Mouse (Mus musculus): ENCODE data around the gene Asb1. TPM values are rescaled to one million over a fixed set of nuclear protein-coding genes. Genes with fewer than 3 reads are reported as not detected.

Gene Asb1
- polyA plus RNA-seq, 1 experiment: 16.9 TPM

GRCm38 (mm10) chr1:91547567-91547966, 7.2 kb downstream of the Asb1 start:
- peak; percentile 57 for DNase-seq (ENCODE audit: low read depth)
- TF ChIP-seq POLR2A (IDR thresholded peaks at IDR 0.05; ENCODE audit: borderline replicate concordance, extremely low read depth, insufficient read depth, insufficient read length, poor library complexity, severe bottlenecking): no peak
- TF ChIP-seq CTCF (IDR thresholded peaks at IDR 0.05; ENCODE audit: borderline replicate concordance, extremely low read depth, insufficient read depth, insufficient read length): no peak

DNA sequence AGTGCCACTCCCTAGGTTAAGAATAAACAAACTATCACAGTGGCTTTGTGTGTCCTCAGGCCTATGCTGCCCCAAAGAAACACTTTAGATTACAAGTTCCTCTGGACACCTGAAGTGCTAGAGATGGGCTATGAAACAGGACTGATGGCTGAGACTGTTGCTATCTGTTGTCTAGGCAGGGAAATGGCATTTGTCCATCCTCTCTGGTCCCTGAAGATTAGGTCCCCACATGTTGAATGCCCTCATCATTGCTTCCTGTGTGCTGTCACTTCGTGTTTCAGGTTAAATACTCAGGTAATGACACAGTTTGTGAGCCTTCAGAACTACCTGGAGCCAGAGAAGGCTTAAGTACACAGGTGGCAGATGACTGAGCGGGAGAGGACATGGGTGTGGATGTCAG, 8.7 kb downstream of the Asb1 start:
- DNase-seq (ENCODE audit: low read depth): no peak
- no peak for TF ChIP-seq CTCF (IDR thresholded peaks at IDR 0.05; ENCODE audit: borderline replicate concordance, extremely low read depth, insufficient read depth, insufficient read length)
- TF ChIP-seq POLR2A (IDR thresholded peaks at IDR 0.05; ENCODE audit: borderline replicate concordance, extremely low read depth, insufficient read depth, insufficient read length, poor library complexity, severe bottlenecking): no peak

DNA sequence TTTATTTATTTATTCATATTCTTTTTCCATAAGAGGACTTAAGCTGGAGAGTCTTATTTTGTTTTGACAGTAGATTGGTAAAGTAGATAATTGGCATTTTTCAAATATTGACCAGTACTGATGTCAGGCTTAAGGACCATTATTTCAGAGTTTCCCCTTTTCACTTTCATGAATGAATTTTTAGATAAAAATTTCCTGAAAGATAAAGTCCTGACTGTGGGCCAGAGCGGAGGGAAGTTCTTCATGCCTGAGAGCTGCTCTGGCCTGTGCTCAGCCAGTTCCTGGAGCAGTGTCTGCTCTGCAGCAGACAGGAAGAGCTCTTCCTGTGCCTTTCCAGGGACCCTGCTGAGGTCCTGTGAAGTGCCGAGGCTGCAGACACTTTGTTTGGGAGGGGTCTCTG, 16.8 kb downstream of the Asb1 start:
- no peak for DNase-seq (ENCODE audit: low read depth)
- TF ChIP-seq CTCF (IDR thresholded peaks at IDR 0.05; ENCODE audit: borderline replicate concordance, extremely low read depth, insufficient read depth, insufficient read length) (no peak), POLR2A (IDR thresholded peaks at IDR 0.05; ENCODE audit: borderline replicate concordance, extremely low read depth, insufficient read depth, insufficient read length, poor library complexity, severe bottlenecking) (no peak)

- DNase-seq (ENCODE audit: low read depth): peak; percentile 30
- no peak for TF ChIP-seq CTCF (IDR thresholded peaks at IDR 0.05; ENCODE audit: borderline replicate concordance, extremely low read depth, insufficient read depth, insufficient read length)
- no peak for TF ChIP-seq POLR2A (IDR thresholded peaks at IDR 0.05; ENCODE audit: borderline replicate concordance, extremely low read depth, insufficient read depth, insufficient read length, poor library complexity, severe bottlenecking)
Observed at GRCm38 (mm10) chr1:91561226-91561625, 20.9 kb downstream of the Asb1 start.

DNA sequence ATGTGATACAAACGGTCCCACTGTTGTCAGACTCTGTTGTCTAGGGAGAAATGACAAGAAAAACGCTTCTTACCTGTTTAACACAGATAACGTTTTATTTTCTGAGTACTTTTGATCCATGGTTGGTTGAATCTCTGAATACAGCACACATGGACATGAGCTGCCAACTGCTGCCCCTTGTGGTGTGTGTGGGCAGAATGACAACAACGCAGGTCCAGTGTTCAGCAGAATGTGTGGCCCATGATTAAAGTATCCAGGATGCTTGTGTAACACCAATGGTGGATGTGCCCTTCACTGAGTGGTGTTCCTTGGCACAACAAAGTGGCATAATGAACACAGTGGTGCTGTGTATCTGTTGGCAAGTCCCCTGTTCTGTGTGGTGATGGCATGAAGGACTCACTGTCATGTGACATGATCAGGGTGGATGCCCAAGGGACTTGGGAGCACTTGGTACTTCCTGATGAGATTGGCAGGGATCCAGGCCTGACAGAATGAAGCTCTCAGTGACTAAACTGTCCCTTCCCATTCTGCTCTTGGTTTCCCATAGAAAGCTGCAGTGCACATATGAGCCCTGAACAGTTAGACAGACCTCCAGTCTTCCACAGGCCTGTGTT, 22.7 kb downstream of the Asb1 start:
- TF ChIP-seq POLR2A (IDR thresholded peaks at IDR 0.05; ENCODE audit: borderline replicate concordance, extremely low read depth, insufficient read depth, insufficient read length, poor library complexity, severe bottlenecking) (no peak), CTCF (IDR thresholded peaks at IDR 0.05; ENCODE audit: borderline replicate concordance, extremely low read depth, insufficient read depth, insufficient read length) (peak; percentile 4; the same call in 1 of the 2 replicates)
- DNase-seq (ENCODE audit: low read depth): peak; percentile 20

DNA sequence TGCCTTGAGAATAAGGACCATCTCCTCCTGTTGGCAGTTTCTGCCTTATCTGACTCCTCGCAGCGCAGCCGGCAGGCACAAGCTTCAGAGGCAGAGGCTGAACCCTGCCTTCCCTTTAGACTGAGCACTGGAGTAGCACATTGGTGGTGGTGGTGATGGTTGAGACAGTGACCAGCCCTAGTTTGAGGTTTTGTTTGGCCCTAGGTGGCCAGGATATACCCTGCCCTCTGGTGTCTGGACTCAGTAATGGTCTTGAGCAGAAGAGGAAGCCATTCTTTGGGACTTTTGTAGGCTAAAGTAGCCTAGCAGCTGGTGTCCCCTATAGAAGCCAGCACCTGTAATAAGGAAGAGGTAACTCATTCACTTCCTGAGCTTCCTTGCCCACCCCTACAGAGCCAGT, 23.7 kb downstream of the Asb1 start:
- DNase-seq (ENCODE audit: low read depth): no peak
- TF ChIP-seq POLR2A (IDR thresholded peaks at IDR 0.05; ENCODE audit: borderline replicate concordance, extremely low read depth, insufficient read depth, insufficient read length, poor library complexity, severe bottlenecking) (no peak), CTCF (IDR thresholded peaks at IDR 0.05; ENCODE audit: borderline replicate concordance, extremely low read depth, insufficient read depth, insufficient read length) (no peak)

- TF ChIP-seq POLR2A (IDR thresholded peaks at IDR 0.05; ENCODE audit: borderline replicate concordance, extremely low read depth, insufficient read depth, insufficient read length, poor library complexity, severe bottlenecking) (no peak), CTCF (IDR thresholded peaks at IDR 0.05; ENCODE audit: borderline replicate concordance, extremely low read depth, insufficient read depth, insufficient read length) (no peak)
- no peak for DNase-seq (ENCODE audit: low read depth)
Observed at GRCm38 (mm10) chr1:91564598-91564997, 24.3 kb downstream of the Asb1 start.

- TF ChIP-seq CTCF (IDR thresholded peaks at IDR 0.05; ENCODE audit: borderline replicate concordance, extremely low read depth, insufficient read depth, insufficient read length): no peak
- TF ChIP-seq POLR2A (IDR thresholded peaks at IDR 0.05; ENCODE audit: borderline replicate concordance, extremely low read depth, insufficient read depth, insufficient read length, poor library complexity, severe bottlenecking): no peak
- DNase-seq (ENCODE audit: low read depth): no peak
Observed at GRCm38 (mm10) chr1:91567269-91567668, 26.9 kb downstream of the Asb1 start.

DNA sequence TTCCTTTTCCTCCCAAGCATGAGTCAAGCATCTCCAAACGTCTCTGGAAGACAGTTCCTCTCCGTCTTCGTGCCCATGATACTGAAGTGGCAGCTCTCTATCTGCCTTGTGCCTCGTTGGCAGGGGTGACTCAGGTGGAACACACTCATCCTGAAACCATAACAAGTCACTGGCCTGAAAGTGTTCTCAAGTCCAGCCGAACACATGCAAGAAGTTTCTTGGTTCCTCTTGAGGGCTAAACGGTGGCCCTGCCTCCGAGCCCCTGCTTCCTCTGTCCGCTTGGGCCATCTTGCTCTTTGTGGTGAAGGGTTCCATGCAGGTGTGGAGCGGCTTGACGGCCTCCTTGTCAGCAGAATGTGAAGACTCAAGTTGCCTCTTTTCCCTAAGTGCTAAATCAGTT, 32.1 kb downstream of the Asb1 start:
- no peak for TF ChIP-seq POLR2A (IDR thresholded peaks at IDR 0.05; ENCODE audit: borderline replicate concordance, extremely low read depth, insufficient read depth, insufficient read length, poor library complexity, severe bottlenecking)
- no peak for TF ChIP-seq CTCF (IDR thresholded peaks at IDR 0.05; ENCODE audit: borderline replicate concordance, extremely low read depth, insufficient read depth, insufficient read length)
- DNase-seq (ENCODE audit: low read depth): no peak

GRCm38 (mm10) chr1:91574208-91574607, 33.9 kb downstream of the Asb1 start:
- TF ChIP-seq CTCF (IDR thresholded peaks at IDR 0.05; ENCODE audit: borderline replicate concordance, extremely low read depth, insufficient read depth, insufficient read length) (peak; percentile 68; the same call in 1 of the 2 replicates), POLR2A (IDR thresholded peaks at IDR 0.05; ENCODE audit: borderline replicate concordance, extremely low read depth, insufficient read depth, insufficient read length, poor library complexity, severe bottlenecking) (no peak)

GRCm38 (mm10) chr1:91577883-91578517, 37.7 kb downstream of the Asb1 start:
- TF ChIP-seq POLR2A (IDR thresholded peaks at IDR 0.05; ENCODE audit: borderline replicate concordance, extremely low read depth, insufficient read depth, insufficient read length, poor library complexity, severe bottlenecking) (no peak), CTCF (IDR thresholded peaks at IDR 0.05; ENCODE audit: borderline replicate concordance, extremely low read depth, insufficient read depth, insufficient read length) (no peak)
- DNase-seq (ENCODE audit: low read depth): no peak

More at GRCm38 (mm10) chr1:91574208-91574607, 33.9 kb downstream of the Asb1 start:
- DNase-seq (ENCODE audit: low read depth): peak; percentile 79

GRCm38 (mm10) chr1:91580503-91580902, 40.2 kb downstream of the Asb1 start:
- no peak for DNase-seq (ENCODE audit: low read depth)
- no peak for TF ChIP-seq POLR2A (IDR thresholded peaks at IDR 0.05; ENCODE audit: borderline replicate concordance, extremely low read depth, insufficient read depth, insufficient read length, poor library complexity, severe bottlenecking)
- TF ChIP-seq CTCF (IDR thresholded peaks at IDR 0.05; ENCODE audit: borderline replicate concordance, extremely low read depth, insufficient read depth, insufficient read length): no peak
